Mouse (Mus musculus) intestine, embryonic 15.5 days (tissue): ENCODE measurements at regions not wholly inside any gene's neighbourhood (a gene's known extent, or its start where the extent isn't known, plus 50 kb on each side); places are given as distances from the start of the nearest gene placed in this dataset.
"Not testable (repeated sequence)": the region's sequence is repeated elsewhere in the genome, so short reads cannot be mapped to it uniquely, and the experiment has no call there.

Experiments used
- ATAC-seq: fragments of 200-750 bp; cut with Nextera tagmentation; 2 replicates; pipeline ENCODE4 v1.8.0; 2017; ENCODE audit warnings: moderate TSS enrichment, moderate library complexity
- H3K27ac ChIP-seq: fragments of 300-500 bp; sonication (generic); 2 replicates; pipeline ENCODE4 v1.5.1; 2015; ENCODE audit warnings: mild to moderate bottlenecking, inconsistent platforms
- H3K27me3 ChIP-seq: fragments of 300-500 bp; sonication (generic); replicated peaks from 2 replicates; pipeline ENCODE4 v1.6.1; 2015; ENCODE audit warnings: inconsistent platforms
- H3K36me3 ChIP-seq: fragments of 300-500 bp; sonication (generic); 2 replicates; pipeline ENCODE4 v1.6.1; 2015; ENCODE audit warnings: inconsistent platforms
- H3K4me1 ChIP-seq: fragments of 300-500 bp; sonication (generic); replicated peaks from 2 replicates; pipeline ENCODE4 v1.6.1; 2015; ENCODE audit warnings: inconsistent platforms
- H3K4me2 ChIP-seq: fragments of 300-500 bp; sonication (generic); replicated peaks from 2 replicates; pipeline ENCODE4 v1.6.1; 2015; ENCODE audit warnings: mild to moderate bottlenecking, inconsistent platforms
- H3K4me3 ChIP-seq: fragments of 300-500 bp; sonication (generic); replicated peaks from 2 replicates; pipeline ENCODE4 v1.5.1; 2015; ENCODE audit warnings: inconsistent platforms
- H3K9ac ChIP-seq: fragments of 300-500 bp; sonication (generic); 2 replicates; pipeline ENCODE4 v1.6.1; 2015; ENCODE audit warnings: inconsistent platforms
- H3K9me3 ChIP-seq: fragments of 300-500 bp; sonication (generic); 2 replicates; pipeline ENCODE4 v1.6.1; 2016; ENCODE audit warnings: inconsistent platforms
- WGBS: fragments of 180-500 bp; shearing (Covaris S2); methylation state at CpG from one replicate; pipeline ENCODE4 v1.1.7; 2015; 5-methylcytosine and 5-hydroxymethylcytosine counted together

GRCm38 (mm10) chr9:91077490-91077889 lies 284.7 kb upstream of the Zic4 start:
- ATAC-seq: no peak
- H3K4me2 ChIP-seq: no peak overlapping the region
- no peaks in the 10 kb centered on the region for H3K9me3 ChIP-seq
- H3K4me3 ChIP-seq: no peak overlapping the region
- no peak overlapping the region for H3K27ac ChIP-seq
- WGBS: 49% methylated on average over 1 of the region's 1 CpGs
- no peaks in the 10 kb centered on the region for H3K27me3 ChIP-seq
- no peak overlapping the region for H3K9ac ChIP-seq
- no peaks in the 10 kb centered on the region for H3K4me1 ChIP-seq
- no peaks in the 10 kb centered on the region for H3K36me3 ChIP-seq

GRCm38 (mm10) chr9:91083791-91084190 lies 278.4 kb upstream of the Zic4 start:
- no peak overlapping the region for H3K4me3 ChIP-seq
- no peak overlapping the region for H3K27ac ChIP-seq
- H3K4me2 ChIP-seq: no peak overlapping the region
- H3K36me3 ChIP-seq: no peaks in the 10 kb centered on the region
- no peak for ATAC-seq
- no peaks in the 10 kb centered on the region for H3K9me3 ChIP-seq
- H3K27me3 ChIP-seq: no peaks in the 10 kb centered on the region
- no peaks in the 10 kb centered on the region for H3K4me1 ChIP-seq
- 29% methylated on average over 1 of the region's 1 CpGs for WGBS
- H3K9ac ChIP-seq: no peak overlapping the region

- H3K9me3 ChIP-seq: no peaks in the 10 kb centered on the region
- H3K27me3 ChIP-seq: no peaks in the 10 kb centered on the region
- no peaks in the 10 kb centered on the region for H3K36me3 ChIP-seq
- no peak overlapping the region for H3K9ac ChIP-seq
- H3K4me3 ChIP-seq: no peak overlapping the region
- ATAC-seq: no peak
- no peak overlapping the region for H3K27ac ChIP-seq
- no peaks in the 10 kb centered on the region for H3K4me1 ChIP-seq
- no peak overlapping the region for H3K4me2 ChIP-seq
- 88% methylated on average over 3 of the region's 3 CpGs for WGBS
Observed at GRCm38 (mm10) chr9:91085923-91086322, 276.3 kb upstream of the Zic4 start.

- Histone ChIP-seq H3K36me3 (no peaks in the 10 kb centered on the region), H3K4me3 (no peak overlapping the region), H3K27ac (no peak overlapping the region), H3K4me1 (no peaks in the 10 kb centered on the region), H3K9ac (no peak overlapping the region), H3K27me3 (no peaks in the 10 kb centered on the region), H3K9me3 (no peaks in the 10 kb centered on the region), H3K4me2 (no peak overlapping the region)
- no peak for ATAC-seq
- WGBS: 50% methylated on average over 2 of the region's 2 CpGs
Observed at GRCm38 (mm10) chr9:91089348-91089747, 272.9 kb upstream of the Zic4 start.

GRCm38 (mm10) chr9:91091421-91092050 lies 270.7 kb upstream of the Zic4 start:
- Histone ChIP-seq H3K27me3 (no peaks in the 10 kb centered on the region), H3K27ac (no peak overlapping the region), H3K9ac (no peak overlapping the region), H3K9me3 (no peaks in the 10 kb centered on the region), H3K36me3 (no peaks in the 10 kb centered on the region), H3K4me1 (no peaks in the 10 kb centered on the region), H3K4me2 (no peak overlapping the region), H3K4me3 (no peak overlapping the region)
- 59% methylated on average over 1 of the region's 1 CpGs for WGBS
- ATAC-seq: peak; percentile 77

- H3K4me2 ChIP-seq: no peak overlapping the region
- H3K4me3 ChIP-seq: no peak overlapping the region
- no peaks in the 10 kb centered on the region for H3K27me3 ChIP-seq
- H3K36me3 ChIP-seq: no peaks in the 10 kb centered on the region
- no peak for ATAC-seq
- H3K27ac ChIP-seq: no peak overlapping the region
- H3K9ac ChIP-seq: no peak overlapping the region
- no peaks in the 10 kb centered on the region for H3K9me3 ChIP-seq
- no peaks in the 10 kb centered on the region for H3K4me1 ChIP-seq
- 63% methylated on average over 1 of the region's 1 CpGs for WGBS
Observed at GRCm38 (mm10) chr9:91101614-91102407, 260.4 kb upstream of the Zic4 start.

- Histone ChIP-seq H3K9me3 (no peaks in the 10 kb centered on the region), H3K4me3 (no peak overlapping the region), H3K36me3 (no peaks in the 10 kb centered on the region), H3K27ac (no peak overlapping the region), H3K9ac (no peak overlapping the region), H3K27me3 (no peaks in the 10 kb centered on the region), H3K4me1 (no peaks in the 10 kb centered on the region), H3K4me2 (no peak overlapping the region)
- no peak for ATAC-seq
- WGBS: 76% methylated on average over 5 of the region's 5 CpGs
Observed at GRCm38 (mm10) chr9:91122441-91123035, 239.7 kb upstream of the Zic4 start.

- no peak overlapping the region for H3K9ac ChIP-seq
- H3K4me2 ChIP-seq: no peak overlapping the region
- H3K36me3 ChIP-seq: no peaks in the 10 kb centered on the region
- H3K9me3 ChIP-seq: no peaks in the 10 kb centered on the region
- no peak overlapping the region for H3K4me3 ChIP-seq
- H3K4me1 ChIP-seq: no peaks in the 10 kb centered on the region
- 83% methylated on average over 7 of the region's 7 CpGs for WGBS
- no peak overlapping the region for H3K27ac ChIP-seq
- no peak for ATAC-seq
- H3K27me3 ChIP-seq: no peaks in the 10 kb centered on the region
Observed at GRCm38 (mm10) chr9:91123208-91123607, 239.0 kb upstream of the Zic4 start.

- Histone ChIP-seq H3K4me1 (no peaks in the 10 kb centered on the region), H3K9ac (no peak overlapping the region), H3K9me3 (no peaks in the 10 kb centered on the region), H3K27me3 (no peaks in the 10 kb centered on the region), H3K4me3 (no peak overlapping the region), H3K4me2 (no peak overlapping the region), H3K27ac (no peak overlapping the region), H3K36me3 (no peaks in the 10 kb centered on the region)
- WGBS: 54% methylated on average over 8 of the region's 8 CpGs
- no peak for ATAC-seq
Observed at GRCm38 (mm10) chr9:91126630-91127245, 235.5 kb upstream of the Zic4 start.

- H3K4me3 ChIP-seq, H3K9me3 ChIP-seq, H3K9ac ChIP-seq, H3K27me3 ChIP-seq, H3K27ac ChIP-seq, ATAC-seq, H3K4me2 ChIP-seq, H3K36me3 ChIP-seq, H3K4me1 ChIP-seq: not testable (repeated sequence)
- WGBS: 60% methylated on average over 2 of the region's 2 CpGs
Observed at GRCm38 (mm10) chr9:91128491-91128890, 233.7 kb upstream of the Zic4 start.

GRCm38 (mm10) chr9:91130111-91130720 lies 232.0 kb upstream of the Zic4 start:
- Histone ChIP-seq H3K4me1 (no peaks in the 10 kb centered on the region), H3K36me3 (no peaks in the 10 kb centered on the region), H3K9ac (no peak overlapping the region), H3K4me3 (no peak overlapping the region), H3K9me3 (no peaks in the 10 kb centered on the region), H3K27ac (no peak overlapping the region), H3K27me3 (no peaks in the 10 kb centered on the region), H3K4me2 (no peak overlapping the region)
- ATAC-seq: no peak
- 80% methylated on average over 13 of the region's 13 CpGs for WGBS
